Mouse (Mus musculus) macrophage (primary cell): ENCODE data around the gene Gimap7. TPM values are rescaled to one million over a fixed set of nuclear protein-coding genes. Genes with fewer than 3 reads are reported as not detected.

Experiments
- H3K27ac ChIP-seq: fragments of 350-480 bp; formaldehyde crosslinking; 2 replicates; pipeline ENCODE4 v1.9.0; 2021
- H3K36me3 ChIP-seq: fragments of 350-480 bp; formaldehyde crosslinking; 2 replicates; pipeline ENCODE4 v1.9.0; 2021; ENCODE audit errors: inconsistent target
- H3K4me3 ChIP-seq: fragments of 350-480 bp; formaldehyde crosslinking; 2 replicates; pipeline ENCODE4 v1.9.0; 2021; ENCODE audit errors: inconsistent target
- H3K79me2 ChIP-seq: fragments of 350-480 bp; formaldehyde crosslinking; 2 replicates; pipeline ENCODE4 v1.9.0; 2021; ENCODE audit errors: inconsistent target
- WGBS: methylation state at CpG from one replicate; pipeline ENCODE4 v1.1.7; 2026; ENCODE audit warnings: inconsistent platforms; ENCODE audit not compliant: missing documents; 5-methylcytosine and 5-hydroxymethylcytosine counted together
- polyA plus RNA-seq: library from polyadenylated mRNA; stranded (reverse); fragments of 250-400 nt; gene quantifications from 3 replicates; pipeline ENCODE4 v1.2.4, GENCODE M21; 2018; ENCODE audit warnings: inconsistent platforms

Gimap7 gene
- polyA plus RNA-seq, 1 experiment from 2014 or later = 0.37 TPM

DNA sequence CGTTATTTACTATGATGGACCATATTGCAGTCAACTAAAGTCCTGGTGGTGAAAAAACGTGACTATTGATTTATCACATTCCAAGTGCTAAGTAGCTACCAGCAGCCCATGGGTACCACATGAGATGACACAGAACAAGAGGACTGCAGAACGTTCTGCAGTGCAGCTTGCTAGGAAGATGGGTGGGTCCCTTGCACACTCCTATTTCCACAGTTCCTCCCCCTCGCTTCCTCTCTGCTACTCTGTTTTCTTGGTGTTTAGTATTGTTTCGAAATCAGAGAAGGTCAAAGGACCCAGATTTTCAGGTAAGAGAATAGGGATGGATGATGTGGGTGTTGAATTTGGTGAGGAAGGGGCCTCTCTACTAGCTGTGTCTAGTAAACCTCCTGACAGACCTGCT lies 34.1 kb upstream of the Gimap7 start, which contains the start of gene Gimap4:
Gimap4 (plus strand) TSS at position 231 of the 400 bp plus-strand sequence.
- Histone ChIP-seq H3K36me3 (no peaks in the 10 kb centered on the region), H3K79me2 (no peaks in the 10 kb centered on the region), H3K4me3 (no peak within 1 kb of the TSS), H3K27ac (no peak within 1 kb of the TSS)
- WGBS = 53% methylated on average over 5 of the region's 5 CpGs

DNA sequence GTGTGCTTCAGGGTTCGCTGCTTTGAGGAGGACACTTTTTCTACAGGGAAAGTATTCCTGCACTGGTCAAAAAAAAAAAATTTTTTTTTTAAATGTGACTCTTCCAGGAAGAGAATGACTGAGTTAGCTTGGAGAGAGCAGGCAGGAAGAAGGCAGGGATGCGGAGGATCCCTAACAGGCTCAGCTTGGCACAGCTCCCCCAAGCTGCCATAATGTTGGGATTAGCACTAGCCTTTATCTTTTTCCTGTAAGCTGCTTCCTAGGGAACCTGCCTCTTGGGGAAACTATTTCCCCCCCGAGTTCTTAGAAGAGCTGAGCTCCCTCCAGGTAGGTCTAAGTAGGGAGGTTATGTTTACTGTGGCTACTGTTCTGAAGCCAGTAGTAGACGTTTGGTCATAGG lies 33.6 kb upstream of the Gimap7 start:
- Histone ChIP-seq H3K4me3 (no peak overlapping the region), H3K36me3 (no peaks in the 10 kb centered on the region), H3K79me2 (no peaks in the 10 kb centered on the region), H3K27ac (no peak overlapping the region)
- WGBS = 61% methylated on average over 4 of the region's 4 CpGs

DNA sequence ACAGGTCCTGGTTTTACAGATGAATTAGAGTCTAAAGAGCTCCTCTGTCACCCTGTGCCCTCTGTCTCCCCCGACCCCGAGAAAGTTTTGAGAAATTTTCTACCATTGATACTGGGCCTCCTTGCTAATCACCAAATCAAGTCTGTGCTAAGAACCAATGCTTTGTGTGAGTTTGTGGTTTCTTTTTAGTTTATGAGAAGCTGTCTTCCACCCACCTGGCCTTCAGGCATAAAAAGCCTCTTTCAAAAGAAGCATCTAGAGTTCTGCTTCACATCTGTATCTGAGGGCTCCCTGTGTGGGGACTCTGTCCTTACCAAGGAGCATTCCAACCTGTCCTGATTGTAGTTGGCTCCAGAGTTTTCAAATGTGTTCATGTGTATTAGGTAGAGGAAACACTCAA lies 33.2 kb upstream of the Gimap7 start:
- no peaks in the 10 kb centered on the region for H3K79me2 ChIP-seq
- H3K36me3 ChIP-seq = no peaks in the 10 kb centered on the region
- H3K27ac ChIP-seq = no peak overlapping the region
- no peak overlapping the region for H3K4me3 ChIP-seq
- WGBS = 78% methylated on average over 2 of the region's 2 CpGs

DNA sequence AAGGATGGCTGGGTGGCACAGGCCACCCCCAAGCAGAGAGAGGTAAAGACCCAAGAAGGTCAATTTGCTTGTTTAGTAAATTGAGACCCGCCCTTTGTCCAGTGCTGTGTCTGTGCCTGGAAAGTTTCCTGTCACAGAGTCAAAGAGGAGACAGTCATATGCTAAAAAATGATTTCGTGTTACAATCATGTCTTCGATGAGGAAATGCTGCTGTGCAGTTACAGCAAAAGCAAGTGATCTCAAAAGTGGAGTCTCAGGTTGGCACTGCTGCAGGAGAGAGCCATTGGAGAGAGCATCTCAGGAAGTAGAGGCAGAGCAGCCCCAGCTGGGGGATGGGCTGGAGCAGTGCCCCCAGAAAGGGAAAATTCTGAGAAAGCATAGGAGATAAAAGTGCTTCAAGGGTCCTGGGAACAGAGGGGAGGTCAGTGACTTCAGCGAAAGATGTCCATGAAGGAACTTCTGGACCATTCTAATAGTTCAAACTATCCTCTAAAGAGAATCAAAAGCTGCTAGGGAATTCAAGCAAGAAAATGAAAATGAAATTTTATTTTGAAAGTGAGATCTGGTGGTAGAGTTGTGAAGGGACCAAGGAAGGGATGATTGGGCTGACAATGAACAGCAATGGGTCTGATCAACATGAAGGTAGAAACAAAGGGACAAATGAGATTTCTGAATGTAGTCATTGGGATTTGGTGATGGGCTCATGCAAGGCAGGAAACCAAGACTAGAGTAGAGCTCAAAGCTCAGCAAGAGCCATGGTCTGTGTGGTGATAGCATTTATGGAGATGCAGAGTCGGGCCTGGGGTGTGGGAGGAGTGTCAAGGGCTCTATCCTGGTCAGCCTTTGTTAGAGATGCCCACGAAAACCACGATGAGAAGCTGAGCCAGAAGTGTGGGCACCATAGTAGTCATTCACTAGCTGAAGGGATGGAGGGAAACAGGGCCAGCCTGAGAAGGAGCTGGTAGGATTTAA lies 32.4 kb upstream of the Gimap7 start:
- no peaks in the 10 kb centered on the region for H3K36me3 ChIP-seq
- no peaks in the 10 kb centered on the region for H3K79me2 ChIP-seq
- 68% methylated on average over 7 of the region's 7 CpGs for WGBS
- H3K27ac ChIP-seq = no peak overlapping the region
- no peak overlapping the region for H3K4me3 ChIP-seq

DNA sequence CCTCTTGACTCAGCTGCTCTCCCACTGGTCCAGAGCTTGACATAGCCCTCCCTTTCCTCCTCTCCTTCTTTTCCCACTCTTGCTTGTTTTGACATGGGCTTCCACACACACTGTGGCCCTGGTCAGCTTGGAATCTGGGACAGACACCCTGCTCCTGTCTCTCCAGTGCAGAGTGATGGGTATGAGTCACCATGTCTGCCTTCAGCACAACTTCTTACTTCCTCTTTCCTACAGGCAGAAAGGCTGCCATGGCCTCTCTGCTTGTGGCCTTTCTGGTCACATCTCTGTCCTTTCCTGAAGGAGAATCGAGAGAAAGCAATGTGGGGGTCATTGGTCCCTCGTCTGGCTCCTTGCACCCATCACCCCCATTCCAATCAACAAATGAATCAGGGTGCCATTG lies 31.3 kb upstream of the Gimap7 start:
- WGBS = 13% methylated on average over 2 of the region's 2 CpGs
- Histone ChIP-seq H3K4me3 (no peak overlapping the region), H3K27ac (no peak overlapping the region)

DNA sequence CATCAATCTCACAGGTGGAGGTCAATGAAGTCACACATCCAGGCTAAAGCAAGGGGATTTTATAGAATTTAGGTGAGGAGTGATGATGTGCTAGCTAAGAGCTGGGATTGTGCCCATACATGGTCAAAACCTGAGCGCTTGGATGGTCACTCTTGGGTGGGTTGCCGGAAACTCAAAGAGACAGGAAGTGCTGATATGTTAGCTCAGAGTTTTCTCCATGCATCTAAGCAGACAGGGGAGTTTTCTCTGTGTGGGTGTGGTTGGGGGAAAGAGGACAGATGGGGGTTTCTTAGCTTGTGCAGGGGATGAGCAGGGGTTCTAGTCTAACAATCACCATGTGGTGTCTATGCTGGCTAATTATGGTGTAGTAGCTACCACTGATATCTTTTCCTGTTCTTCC lies 29.1 kb upstream of the Gimap7 start:
- H3K79me2 ChIP-seq = no peaks in the 10 kb centered on the region
- 87% methylated on average over 2 of the region's 2 CpGs for WGBS
- H3K36me3 ChIP-seq = no peaks in the 10 kb centered on the region
- no peak overlapping the region for H3K27ac ChIP-seq
- no peak overlapping the region for H3K4me3 ChIP-seq

More for the DNA sequence above, 31.3 kb upstream of the Gimap7 start:
- Histone ChIP-seq H3K79me2 (no peaks in the 10 kb centered on the region), H3K36me3 (no peaks in the 10 kb centered on the region)

DNA sequence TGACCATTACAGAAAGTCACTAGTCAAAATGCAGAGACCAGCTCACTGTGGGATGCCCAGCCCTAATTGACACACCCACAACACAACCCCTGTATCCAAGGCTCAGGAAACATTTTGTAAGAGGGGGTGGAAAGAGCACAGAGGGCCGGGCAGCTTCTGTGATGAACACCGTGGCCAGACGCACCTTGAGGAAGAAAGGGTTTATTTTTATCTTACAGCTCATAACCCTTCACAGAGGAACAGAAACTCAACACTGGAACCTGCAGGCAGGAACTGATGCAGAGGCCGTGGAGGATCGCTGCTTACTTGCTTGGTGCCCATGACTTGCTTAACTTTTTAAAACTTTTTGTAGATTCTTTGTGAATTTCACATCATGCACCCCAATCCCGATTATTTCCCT lies 25.5 kb upstream of the Gimap7 start:
- Histone ChIP-seq H3K27ac (no peak overlapping the region), H3K4me3 (no peak overlapping the region), H3K36me3 (no peaks in the 10 kb centered on the region), H3K79me2 (no peaks in the 10 kb centered on the region)
- WGBS = 42% methylated on average over 6 of the region's 6 CpGs

DNA sequence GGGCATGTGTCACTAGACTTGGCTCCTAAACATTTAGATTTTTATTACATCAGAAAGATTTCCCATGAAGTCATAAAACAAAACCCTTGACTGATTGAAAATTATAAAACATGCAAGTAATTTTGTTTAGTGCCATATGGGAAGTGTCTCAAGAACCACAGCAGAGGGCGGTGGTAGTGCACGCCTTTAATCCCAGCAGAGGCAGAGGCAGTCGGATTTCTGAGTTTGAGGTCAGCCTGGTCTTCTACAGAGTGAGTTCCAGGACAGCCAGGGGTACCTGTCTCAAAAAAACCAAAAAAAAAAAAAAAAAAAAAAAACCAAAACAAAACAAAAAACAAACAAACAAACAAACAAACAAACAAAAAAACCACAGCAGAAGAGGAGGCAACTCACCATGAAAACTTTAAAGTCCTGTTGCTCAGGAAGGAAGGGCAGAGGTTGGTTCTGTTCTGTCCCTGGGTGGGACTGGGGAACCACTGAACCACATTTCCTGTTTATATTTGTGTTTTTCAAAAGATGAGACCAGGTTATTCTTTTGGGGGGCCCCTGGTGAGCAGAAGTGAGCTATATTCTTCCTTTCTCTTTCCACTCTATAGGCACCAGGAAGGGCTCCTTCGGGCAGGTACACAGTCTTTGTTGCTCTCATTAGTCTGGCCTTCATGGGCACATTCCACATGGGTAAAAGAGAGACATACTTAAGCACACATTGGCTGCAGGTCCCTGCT lies 21.4 kb upstream of the Gimap7 start:
- Histone ChIP-seq H3K79me2 (no peaks in the 10 kb centered on the region), H3K36me3 (no peaks in the 10 kb centered on the region), H3K4me3 (no peak overlapping the region), H3K27ac (no peak overlapping the region)
- 96% methylated on average over 4 of the region's 4 CpGs for WGBS

DNA sequence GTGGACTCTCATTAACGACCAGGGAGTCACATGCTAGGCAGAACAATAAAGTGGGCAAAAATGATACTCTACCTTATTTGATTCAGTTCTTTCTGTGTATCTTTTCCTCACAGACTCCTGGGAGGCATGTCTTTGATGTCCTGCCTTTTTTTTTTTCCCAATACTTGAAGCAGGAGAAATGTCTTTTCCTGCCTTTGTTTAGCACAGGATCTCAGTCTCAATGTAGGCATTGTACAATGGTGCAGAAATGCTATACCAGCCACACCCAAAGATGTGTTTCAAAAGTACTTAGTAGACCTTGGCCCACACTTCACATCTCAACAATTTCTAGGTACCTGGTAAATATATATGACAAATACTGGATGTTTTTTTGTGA lies 20.9 kb upstream of the Gimap7 start:
- Histone ChIP-seq H3K4me3 (no peak overlapping the region), H3K79me2 (no peaks in the 10 kb centered on the region), H3K36me3 (no peaks in the 10 kb centered on the region), H3K27ac (no peak overlapping the region)
- 94% methylated on average over 1 of the region's 1 CpGs for WGBS

DNA sequence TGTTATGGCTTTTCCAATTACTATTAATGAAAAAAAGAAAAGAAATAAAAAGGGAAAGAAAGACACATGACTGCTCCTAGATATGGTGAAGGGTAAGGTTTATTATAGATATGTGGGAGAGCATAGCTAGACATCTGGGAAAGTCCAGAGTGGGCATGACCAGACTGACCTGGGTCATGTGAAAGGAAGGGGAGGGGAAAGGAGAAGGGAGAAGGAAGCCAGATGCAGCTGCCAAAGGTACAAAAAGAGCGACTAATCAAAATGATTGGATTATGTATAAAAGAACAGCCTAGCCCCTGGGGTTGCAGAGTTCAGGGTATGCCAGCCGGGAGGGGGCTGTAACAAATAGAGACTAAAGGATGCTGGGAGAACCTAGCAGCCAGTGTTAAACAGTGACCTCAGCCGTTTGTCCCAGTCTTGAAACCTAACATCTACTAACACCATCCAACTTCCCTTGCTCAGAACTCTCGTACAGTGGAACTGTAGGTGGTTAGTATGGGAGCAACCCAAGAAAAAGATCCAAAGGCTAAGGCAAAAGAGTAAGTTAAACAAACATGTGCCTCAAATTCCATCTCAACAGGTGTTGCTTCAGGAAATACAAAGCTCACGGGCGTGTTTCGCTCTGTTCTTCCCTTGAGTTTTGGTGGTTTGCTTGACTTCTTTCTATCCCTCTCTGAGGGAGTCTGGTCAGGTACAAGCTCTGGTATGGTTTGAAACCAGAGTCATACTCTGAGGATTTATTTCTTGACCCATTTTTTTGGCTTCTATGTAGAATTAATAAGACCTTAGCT lies 20.2 kb upstream of the Gimap7 start:
- Histone ChIP-seq H3K36me3 (no peaks in the 10 kb centered on the region), H3K27ac (no peak overlapping the region), H3K4me3 (no peak overlapping the region), H3K79me2 (no peaks in the 10 kb centered on the region)
- WGBS = 60% methylated on average over 7 of the region's 7 CpGs

DNA sequence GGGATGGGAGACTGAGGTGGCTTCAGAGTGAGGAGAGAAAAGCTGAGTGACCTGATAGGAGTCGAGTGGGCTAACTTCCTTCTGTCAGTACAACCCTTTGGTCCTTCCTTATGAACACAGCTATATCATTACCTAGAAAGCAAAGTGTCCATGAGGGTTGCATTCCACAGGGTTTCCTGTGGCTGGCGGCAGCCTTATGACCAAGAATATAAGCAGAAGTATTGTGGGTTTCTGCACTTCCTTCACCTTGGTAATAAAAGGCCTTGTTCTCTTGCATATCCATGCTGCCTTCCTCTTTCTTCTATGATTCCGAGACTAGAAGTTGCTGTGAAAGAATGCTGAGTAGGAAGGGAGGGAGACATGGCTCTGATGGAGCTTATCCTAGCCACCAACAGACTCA lies 19.5 kb upstream of the Gimap7 start:
- H3K79me2 ChIP-seq = no peaks in the 10 kb centered on the region
- no peak overlapping the region for H3K4me3 ChIP-seq
- H3K36me3 ChIP-seq = no peaks in the 10 kb centered on the region
- WGBS = 0% methylated on average over 3 of the region's 3 CpGs
- H3K27ac ChIP-seq = no peak overlapping the region

DNA sequence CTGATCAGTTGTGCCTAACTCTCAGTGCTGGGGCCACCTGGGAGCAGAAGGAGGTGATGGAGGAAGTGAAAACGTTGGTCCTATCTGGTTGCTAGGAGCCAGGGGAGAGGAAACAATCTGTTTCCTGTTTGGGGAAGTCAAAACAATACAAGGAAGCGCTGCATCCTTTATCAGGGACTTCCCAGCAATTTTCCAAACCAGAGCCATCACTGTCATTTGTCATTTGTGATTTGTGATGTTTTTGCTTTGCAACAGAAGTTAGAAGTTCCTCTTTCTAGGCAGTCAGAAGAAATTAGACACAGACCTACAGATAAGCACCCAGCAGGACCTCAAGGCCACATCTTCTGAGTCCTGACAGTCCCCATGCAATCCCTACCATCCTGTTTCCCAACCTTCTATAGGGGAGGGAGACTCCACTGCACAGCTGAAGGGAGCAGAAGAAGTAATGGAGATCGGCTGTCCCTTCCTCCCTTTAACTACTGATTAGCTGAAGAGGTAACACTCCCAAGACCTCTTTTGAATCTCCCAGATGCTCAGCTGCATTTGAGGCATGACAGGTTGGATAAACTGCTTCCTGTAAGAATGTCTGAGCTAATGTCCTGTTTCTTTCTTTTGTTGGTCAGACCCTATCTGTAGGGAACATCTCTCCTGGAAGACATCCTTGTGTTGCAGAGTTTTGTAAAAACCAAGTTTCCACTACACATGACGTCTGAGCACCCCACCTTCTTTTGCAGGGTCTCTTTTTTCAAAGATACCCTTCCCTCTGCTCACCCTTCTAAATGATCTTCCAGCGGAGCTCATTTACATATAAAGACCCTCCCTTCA lies 18.0 kb upstream of the Gimap7 start:
- WGBS = 14% methylated on average over 5 of the region's 5 CpGs
- H3K36me3 ChIP-seq = no peaks in the 10 kb centered on the region
- H3K79me2 ChIP-seq = no peaks in the 10 kb centered on the region
- no peak overlapping the region for H3K4me3 ChIP-seq
- H3K27ac ChIP-seq = no peak overlapping the region

DNA sequence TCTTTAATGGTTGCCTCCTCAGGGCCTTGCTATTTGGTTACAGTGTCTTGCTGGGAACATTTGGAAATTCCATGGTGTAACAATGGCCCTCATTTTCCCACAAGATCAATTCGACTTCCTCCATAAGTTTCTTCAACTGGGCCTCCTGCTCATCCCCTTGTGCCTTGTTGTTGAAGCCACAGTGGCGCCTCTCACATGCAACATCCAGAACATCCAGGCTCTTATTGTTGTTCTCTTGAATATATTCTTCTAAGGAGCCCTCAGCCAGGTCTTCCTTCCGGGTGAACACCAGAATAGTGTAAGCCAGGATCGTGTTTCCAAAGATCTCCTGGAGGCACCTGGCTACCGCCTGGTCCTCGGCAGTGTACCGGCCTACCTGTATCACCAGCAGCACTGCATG lies 16.3 kb upstream of the Gimap7 start:
- H3K27ac ChIP-seq = no peak overlapping the region
- WGBS = 87% methylated on average over 7 of the region's 7 CpGs
- no peaks in the 10 kb centered on the region for H3K36me3 ChIP-seq
- no peak overlapping the region for H3K4me3 ChIP-seq
- no peaks in the 10 kb centered on the region for H3K79me2 ChIP-seq

DNA sequence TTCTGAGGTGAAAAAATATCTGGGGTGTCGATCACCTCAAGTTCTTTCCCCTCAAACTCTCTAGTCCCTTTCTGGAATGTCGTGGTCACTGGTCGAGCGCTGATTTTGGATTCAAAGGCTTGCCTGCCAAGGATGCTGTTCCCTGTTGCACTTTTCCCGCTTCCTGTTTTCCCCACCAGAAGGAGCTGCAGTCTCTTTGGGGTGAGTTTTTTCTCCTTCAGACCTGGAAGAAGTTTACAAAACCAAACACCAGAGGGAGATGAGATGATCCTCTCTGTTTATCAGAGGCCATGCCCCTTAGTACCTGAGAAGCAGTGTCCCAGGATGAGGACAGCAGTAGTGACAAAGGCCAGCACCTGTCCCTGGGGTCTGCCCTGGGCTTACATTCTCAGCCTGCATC lies 15.8 kb upstream of the Gimap7 start:
- WGBS = 81% methylated on average over 5 of the region's 5 CpGs
- Histone ChIP-seq H3K4me3 (no peak overlapping the region), H3K79me2 (no peaks in the 10 kb centered on the region), H3K27ac (no peak overlapping the region), H3K36me3 (no peaks in the 10 kb centered on the region)
